Mouse (Mus musculus): ENCODE data around the gene Elovl1. TPM values are rescaled to one million over a fixed set of nuclear protein-coding genes. Genes with fewer than 3 reads are reported as not detected.
A peak's percentile ranks its signal among the peaks of the same experiment; 100 is the strongest.

The Elovl1 gene
- polyA plus RNA-seq, 1 experiment from 2014 or later: 57.1 TPM

- Histone ChIP-seq H3K9me3 (replicated peaks) (no peaks in the 10 kb centered on the region; the same call in 1 of the 2 replicates), H3K4me1 (replicated peaks) (peaks cover 12% of the 10 kb centered on the region), H3K4me3 (no peak overlapping the region), H3K9ac (no peak overlapping the region), H3K4me2 (no peak overlapping the region), H3K27ac (ENCODE audit: poor library complexity, severe bottlenecking) (peak overlapping the region; percentile 32; the same call in 1 of the 2 replicates), H3K36me3 (no peaks in the 10 kb centered on the region), H3K27me3 (replicated peaks) (peaks cover 2% of the 10 kb centered on the region; the same call in 1 of the 2 replicates)
- peak; percentile 81 for ATAC-seq (ENCODE audit: insufficient number of reproducible peaks, low FRiP score)
- WGBS: 32% methylated on average over 11 of the region's 11 CpGs
Measured at GRCm38 (mm10) chr4:118465697-118466163, 37.8 kb downstream of the Elovl1 start.

GRCm38 (mm10) chr4:118471281-118471680 is 43.4 kb downstream of the Elovl1 start:
- Histone ChIP-seq H3K9me3 (replicated peaks) (no peaks in the 10 kb centered on the region; the same call in 1 of the 2 replicates), H3K4me2 (no peak overlapping the region), H3K4me3 (no peak overlapping the region), H3K36me3 (peaks cover 16% of the 10 kb centered on the region), H3K4me1 (replicated peaks) (no peaks in the 10 kb centered on the region), H3K27ac (ENCODE audit: poor library complexity, severe bottlenecking) (no peak overlapping the region), H3K9ac (no peak overlapping the region), H3K27me3 (replicated peaks) (0 out of 2 replicates have a peak, but pooled peaks cover 3% of the 10 kb centered on the region)
- ATAC-seq (ENCODE audit: insufficient number of reproducible peaks, low FRiP score): no peak
- 82% methylated on average over 6 of the region's 6 CpGs for WGBS

- no peak overlapping the region for H3K4me2 ChIP-seq
- no peak overlapping the region for H3K27ac ChIP-seq (ENCODE audit: poor library complexity, severe bottlenecking)
- H3K36me3 ChIP-seq: peaks cover 21% of the 10 kb centered on the region
- 0 out of 2 replicates have a peak, but pooled peaks cover 3% of the 10 kb centered on the region for H3K27me3 ChIP-seq (replicated peaks)
- H3K9me3 ChIP-seq (replicated peaks): no peaks in the 10 kb centered on the region; the same call in 1 of the 2 replicates
- H3K4me1 ChIP-seq (replicated peaks): no peaks in the 10 kb centered on the region
- H3K4me3 ChIP-seq: no peak overlapping the region
- H3K9ac ChIP-seq: no peak overlapping the region
- 88% methylated on average over 11 of the region's 11 CpGs for WGBS
- no peak for ATAC-seq (ENCODE audit: insufficient number of reproducible peaks, low FRiP score)
Measured at GRCm38 (mm10) chr4:118472687-118473086, 44.8 kb downstream of the Elovl1 start.

- H3K27me3 ChIP-seq (replicated peaks): 0 out of 2 replicates have a peak, but pooled peaks cover 3% of the 10 kb centered on the region
- no peaks in the 10 kb centered on the region for H3K4me1 ChIP-seq (replicated peaks)
- no peaks in the 10 kb centered on the region; the same call in 1 of the 2 replicates for H3K9me3 ChIP-seq (replicated peaks)
- 68% methylated on average over 15 of the region's 15 CpGs for WGBS
- no peak overlapping the region for H3K9ac ChIP-seq
- ATAC-seq (ENCODE audit: insufficient number of reproducible peaks, low FRiP score): no peak
- H3K4me2 ChIP-seq: no peak overlapping the region
- H3K4me3 ChIP-seq: no peak overlapping the region
- no peak overlapping the region for H3K27ac ChIP-seq (ENCODE audit: poor library complexity, severe bottlenecking)
- peaks cover 21% of the 10 kb centered on the region for H3K36me3 ChIP-seq
Measured at GRCm38 (mm10) chr4:118476773-118477530, 49.1 kb downstream of the Elovl1 start.

Other genes with a start within 250 kb of the Elovl1 start
- gene Kdm4a, start 248.1 kb upstream of the Elovl1 start, polyA plus RNA-seq (2016; fragmentation: Nextera tagmentation; extraction: Ambion mirVana): 26.8 and 27.5 TPM in 2 replicates
- 38.1 and 43.5 TPM in 2 replicates for gene Ptprf, start 136.7 kb upstream of the Elovl1 start, polyA plus RNA-seq (2016; fragmentation: Nextera tagmentation; extraction: Ambion mirVana)
- gene Szt2, start 18.8 kb upstream of the Elovl1 start, polyA plus RNA-seq (2016; fragmentation: Nextera tagmentation; extraction: Ambion mirVana): 6.7 and 8.5 TPM in 2 replicates
- gene Med8, start 18.8 kb upstream of the Elovl1 start, polyA plus RNA-seq (2016; fragmentation: Nextera tagmentation; extraction: Ambion mirVana): 79.7 and 81.3 TPM in 2 replicates
- 157 and 163 TPM in 2 replicates for gene Cdc20, start 9.3 kb downstream of the Elovl1 start, polyA plus RNA-seq (2016; fragmentation: Nextera tagmentation; extraction: Ambion mirVana)
- 2.9 and 3.9 TPM in 2 replicates for gene Mpl, start 29.4 kb downstream of the Elovl1 start, polyA plus RNA-seq (2016; fragmentation: Nextera tagmentation; extraction: Ambion mirVana)
- 65.8 and 69.4 TPM in 2 replicates for gene Tie1, start 62.0 kb downstream of the Elovl1 start, polyA plus RNA-seq (2016; fragmentation: Nextera tagmentation; extraction: Ambion mirVana)
- 0.27 and 0.31 TPM in 2 replicates for gene 2610528J11Rik, start 98.9 kb downstream of the Elovl1 start, polyA plus RNA-seq (2016; fragmentation: Nextera tagmentation; extraction: Ambion mirVana)
- 0.18 and 0.23 TPM in 2 replicates for gene Tmem125, start 116.0 kb downstream of the Elovl1 start, polyA plus RNA-seq (2016; fragmentation: Nextera tagmentation; extraction: Ambion mirVana)
- gene Cfap57, start 192.7 kb downstream of the Elovl1 start, polyA plus RNA-seq (2016; fragmentation: Nextera tagmentation; extraction: Ambion mirVana): 0.76 and 0.80 TPM in 2 replicates
- gene Ebna1bp2, start 192.7 kb downstream of the Elovl1 start, polyA plus RNA-seq (2016; fragmentation: Nextera tagmentation; extraction: Ambion mirVana): 96.7 and 103 TPM in 2 replicates
- gene Olfr62, start 230.9 kb downstream of the Elovl1 start, polyA plus RNA-seq (2016; fragmentation: Nextera tagmentation; extraction: Ambion mirVana): not detected in 2 replicates

Data from heart, embryonic 12.5 days (tissue).